Mouse (Mus musculus) intestine, embryonic 16.5 days (tissue): ENCODE data around the gene Adcy5. TPM values are rescaled to one million over a fixed set of nuclear protein-coding genes. Genes with fewer than 3 reads are reported as not detected.

ENCODE experiments used
- ATAC-seq: fragments of 200-750 bp; cut with Nextera tagmentation; 2 replicates; pipeline ENCODE4 v1.8.0; 2017; ENCODE audit warnings: moderate TSS enrichment, moderate library complexity
- H3K27ac ChIP-seq: fragments of 300-500 bp; sonication (generic); 2 replicates; pipeline ENCODE4 v1.5.1; 2014; ENCODE audit warnings: mild to moderate bottlenecking, low read length
- H3K27me3 ChIP-seq: fragments of 300-500 bp; sonication (generic); replicated peaks from 2 replicates; pipeline ENCODE4 v1.6.1; 2014; ENCODE audit warnings: low read length, control low read depth, mixed read lengths; ENCODE audit not compliant: control insufficient read depth, insufficient read depth
- H3K36me3 ChIP-seq: fragments of 300-500 bp; sonication (generic); 2 replicates; pipeline ENCODE4 v1.6.1; 2014; ENCODE audit warnings: low read length, control low read depth; ENCODE audit not compliant: control insufficient read depth, insufficient read depth
- H3K4me1 ChIP-seq: fragments of 300-500 bp; sonication (generic); 2 replicates; pipeline ENCODE4 v1.6.1; 2014; ENCODE audit warnings: low read length, control low read depth, mixed read lengths; ENCODE audit not compliant: control insufficient read depth, insufficient read depth
- H3K4me2 ChIP-seq: fragments of 300-500 bp; sonication (generic); 2 replicates; pipeline ENCODE4 v1.6.1; 2014; ENCODE audit warnings: low read depth, low read length, control low read depth
- H3K4me3 ChIP-seq: fragments of 300-500 bp; sonication (generic); 2 replicates; pipeline ENCODE4 v1.5.1; 2014; ENCODE audit warnings: mild to moderate bottlenecking, low read length
- H3K9ac ChIP-seq: fragments of 300-500 bp; sonication (generic); 2 replicates; pipeline ENCODE4 v1.6.1; 2014; ENCODE audit warnings: low read depth, low read length
- H3K9me3 ChIP-seq: fragments of 300-500 bp; sonication (generic); 2 replicates; pipeline ENCODE4 v1.6.1; 2016; ENCODE audit warnings: low read length, control low read depth; ENCODE audit not compliant: control insufficient read depth
- WGBS: fragments of 180-500 bp; shearing (Covaris S2); extraction: QIAGEN DNeasy Blood & Tissue Kit; methylation state at CpG from one replicate; pipeline ENCODE4 v1.1.7; 2014; 5-methylcytosine and 5-hydroxymethylcytosine counted together
- polyA plus RNA-seq: library from polyadenylated mRNA; unstranded; fragments of >200 nt; fragmentation: Nextera tagmentation; extraction: Ambion mirVana; gene quantifications from 2 replicates; pipeline ENCODE4 v1.2.1, GENCODE M21; 2015

Adcy5 gene
- polyA plus RNA-seq, 1 experiment from 2014 or later, result 2.0 TPM

DNA sequence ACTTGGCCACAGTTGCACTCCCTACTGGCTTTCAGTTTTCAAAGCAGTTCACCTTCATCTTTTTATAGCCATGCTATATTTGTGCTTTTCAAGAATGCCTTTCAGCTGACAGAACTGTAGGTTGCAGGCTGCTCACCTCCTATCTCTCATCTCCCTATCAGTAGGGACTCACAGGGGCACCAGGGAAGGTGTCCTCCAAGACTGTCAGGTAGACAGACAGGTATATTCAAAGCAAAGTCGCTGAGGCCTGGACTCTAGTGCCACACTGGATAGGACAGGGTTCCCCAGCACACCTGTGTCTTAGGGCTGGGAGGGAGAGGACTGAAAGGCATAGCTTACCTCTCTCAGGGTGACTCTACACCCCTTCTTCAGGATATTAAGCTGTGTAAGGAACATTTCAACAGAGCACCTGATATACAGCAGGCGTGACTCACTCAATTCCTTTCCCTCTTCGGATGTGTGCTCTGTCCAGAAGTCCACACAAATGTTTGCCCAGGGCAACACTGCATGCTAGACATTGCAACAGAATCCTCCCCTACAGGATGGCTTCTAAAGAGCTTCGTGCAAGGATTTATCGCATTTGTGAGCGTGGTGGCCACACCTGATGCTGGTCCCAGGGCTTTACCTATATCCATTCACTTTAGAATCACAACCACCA, 153.9 kb downstream of the Adcy5 start:
- Histone ChIP-seq H3K36me3 (0 out of 2 replicates have a peak, but pooled peaks cover 5% of the 10 kb centered on the region), H3K4me3 (no peak overlapping the region), H3K9ac (no peak overlapping the region), H3K4me2 (no peak overlapping the region), H3K27me3 (no peaks in the 10 kb centered on the region), H3K4me1 (no peaks in the 10 kb centered on the region), H3K9me3 (no peaks in the 10 kb centered on the region), H3K27ac (no peak overlapping the region)
- no peak for ATAC-seq
- 84% methylated on average over 6 of the region's 6 CpGs for WGBS

DNA sequence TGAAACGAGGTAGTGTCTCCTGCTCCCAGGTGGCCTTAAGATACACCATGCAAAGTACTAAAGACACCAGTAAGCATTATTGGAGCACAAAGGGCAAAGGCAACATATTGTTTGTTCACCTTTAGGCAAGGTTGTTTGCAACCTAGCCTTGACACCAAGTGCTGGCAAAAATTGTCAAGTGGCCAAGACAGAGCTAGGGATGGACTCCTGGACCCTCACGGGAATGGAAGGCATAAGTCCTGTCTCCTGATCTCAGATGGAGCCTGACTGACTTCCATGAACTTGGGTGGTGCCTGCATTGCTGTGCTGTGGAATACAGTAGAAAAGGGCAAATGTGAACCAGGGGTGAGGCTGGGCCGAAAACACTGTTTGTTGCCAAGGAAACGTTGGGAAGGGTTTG, 155.0 kb downstream of the Adcy5 start:
- H3K27ac ChIP-seq, result no peak overlapping the region
- H3K4me1 ChIP-seq, result no peaks in the 10 kb centered on the region
- H3K27me3 ChIP-seq, result no peaks in the 10 kb centered on the region
- H3K4me2 ChIP-seq, result no peak overlapping the region
- no peaks in the 10 kb centered on the region for H3K9me3 ChIP-seq
- no peaks in the 10 kb centered on the region for H3K36me3 ChIP-seq
- H3K9ac ChIP-seq, result no peak overlapping the region
- H3K4me3 ChIP-seq, result no peak overlapping the region
- 72% methylated on average over 4 of the region's 4 CpGs for WGBS
- ATAC-seq, result no peak

- H3K9me3 ChIP-seq, result no peaks in the 10 kb centered on the region
- H3K4me3 ChIP-seq, result no peak overlapping the region
- H3K27me3 ChIP-seq, result no peaks in the 10 kb centered on the region
- H3K36me3 ChIP-seq, result no peaks in the 10 kb centered on the region
- ATAC-seq, result no peak
- no peak overlapping the region for H3K4me2 ChIP-seq
- H3K9ac ChIP-seq, result no peak overlapping the region
- H3K4me1 ChIP-seq, result no peaks in the 10 kb centered on the region
- H3K27ac ChIP-seq, result no peak overlapping the region
- 21% methylated on average over 2 of the region's 2 CpGs for WGBS
These were observed 156.0 kb downstream of the Adcy5 start for GRCm38 (mm10) chr16:35310551-35311110.

DNA sequence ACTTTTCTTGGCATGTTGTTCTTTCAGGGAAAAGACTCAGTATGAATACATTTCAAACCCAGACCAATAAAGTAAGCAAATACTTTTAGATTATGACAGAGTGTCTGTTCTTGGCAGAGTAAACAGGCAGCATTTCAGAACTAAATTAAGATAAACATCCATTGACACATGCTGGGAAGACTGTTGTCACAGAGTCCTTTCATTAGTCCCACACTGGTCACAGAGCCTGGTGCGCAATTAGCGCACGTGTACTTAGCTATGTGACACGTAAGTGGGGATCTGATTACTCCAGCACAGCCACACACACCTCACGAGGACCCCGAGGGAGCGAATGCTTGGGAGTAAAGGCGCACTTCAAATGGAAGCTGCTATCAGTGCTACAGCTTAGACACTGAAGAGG, 156.9 kb downstream of the Adcy5 start:
- H3K4me2 ChIP-seq, result no peak overlapping the region
- no peaks in the 10 kb centered on the region for H3K27me3 ChIP-seq
- no peaks in the 10 kb centered on the region for H3K9me3 ChIP-seq
- no peak overlapping the region for H3K9ac ChIP-seq
- no peak overlapping the region for H3K4me3 ChIP-seq
- H3K27ac ChIP-seq, result no peak overlapping the region
- ATAC-seq, result no peak
- H3K36me3 ChIP-seq, result no peaks in the 10 kb centered on the region
- 62% methylated on average over 8 of the region's 8 CpGs for WGBS
- H3K4me1 ChIP-seq, result no peaks in the 10 kb centered on the region

DNA sequence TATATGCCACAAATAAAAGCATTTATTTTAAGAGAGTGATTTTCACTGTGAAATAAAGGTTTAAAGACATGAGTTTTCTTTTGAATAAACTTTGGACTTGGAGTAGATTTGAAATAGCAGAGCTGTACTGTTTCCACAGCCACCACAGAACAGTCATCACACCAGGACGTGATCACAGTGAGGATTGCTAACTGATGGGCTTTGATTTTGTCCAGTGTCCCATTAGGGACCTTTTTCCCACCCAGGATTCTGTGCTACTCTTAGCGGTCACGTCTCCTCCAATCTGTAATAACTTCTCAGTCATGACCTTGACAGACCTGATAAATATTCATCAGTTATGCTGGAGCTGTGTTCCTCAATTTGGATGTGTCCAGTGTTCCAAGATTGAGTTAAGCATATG, 160.8 kb downstream of the Adcy5 start:
- ATAC-seq, result no peak
- no peaks in the 10 kb centered on the region for H3K9me3 ChIP-seq
- H3K27ac ChIP-seq, result no peak overlapping the region
- WGBS, result 69% methylated on average over 3 of the region's 3 CpGs
- H3K4me3 ChIP-seq, result no peak overlapping the region
- no peak overlapping the region for H3K9ac ChIP-seq
- H3K27me3 ChIP-seq, result no peaks in the 10 kb centered on the region
- H3K36me3 ChIP-seq, result 0 out of 2 replicates have a peak, but pooled peaks cover 3% of the 10 kb centered on the region
- H3K4me1 ChIP-seq, result 0 out of 2 replicates have a peak, but pooled peaks cover 2% of the 10 kb centered on the region
- no peak overlapping the region for H3K4me2 ChIP-seq

DNA sequence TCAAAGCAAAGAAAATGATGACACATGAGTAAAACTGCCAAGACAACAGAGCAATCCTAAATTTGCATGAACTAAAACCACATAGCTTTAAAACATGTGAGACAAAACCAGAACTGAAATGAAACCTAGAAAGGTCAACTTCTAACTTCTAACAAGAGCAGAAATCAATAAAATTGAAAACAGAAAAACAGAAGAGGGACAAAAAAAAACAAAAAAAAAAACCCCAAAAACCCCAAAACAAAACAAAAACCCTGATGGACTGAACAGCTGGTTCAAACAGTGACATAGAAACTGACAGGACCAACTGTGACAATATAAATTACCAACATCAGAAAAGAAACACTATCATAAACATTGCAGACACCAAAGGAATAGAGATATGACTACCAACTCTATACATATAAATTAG, 162.2 kb downstream of the Adcy5 start:
- 0 out of 2 replicates have a peak, but pooled peaks cover 2% of the 10 kb centered on the region for H3K4me1 ChIP-seq
- H3K4me2 ChIP-seq, result no peak overlapping the region
- H3K4me3 ChIP-seq, result no peak overlapping the region
- H3K9me3 ChIP-seq, result no peaks in the 10 kb centered on the region
- no peak overlapping the region for H3K9ac ChIP-seq
- H3K36me3 ChIP-seq, result 0 out of 2 replicates have a peak, but pooled peaks cover 3% of the 10 kb centered on the region
- H3K27ac ChIP-seq, result no peak overlapping the region
- H3K27me3 ChIP-seq, result no peaks in the 10 kb centered on the region
- ATAC-seq, result no peak

GRCm38 (mm10) chr16:35317460-35317859, 162.8 kb downstream of the Adcy5 start:
- Histone ChIP-seq H3K4me1 (0 out of 2 replicates have a peak, but pooled peaks cover 2% of the 10 kb centered on the region), H3K9ac (no peak overlapping the region), H3K27me3 (no peaks in the 10 kb centered on the region), H3K27ac (no peak overlapping the region), H3K4me3 (no peak overlapping the region), H3K36me3 (0 out of 2 replicates have a peak, but pooled peaks cover 3% of the 10 kb centered on the region), H3K9me3 (no peaks in the 10 kb centered on the region), H3K4me2 (no peak overlapping the region)
- WGBS, result 88% methylated on average over 5 of the region's 5 CpGs
- ATAC-seq, result no peak

DNA sequence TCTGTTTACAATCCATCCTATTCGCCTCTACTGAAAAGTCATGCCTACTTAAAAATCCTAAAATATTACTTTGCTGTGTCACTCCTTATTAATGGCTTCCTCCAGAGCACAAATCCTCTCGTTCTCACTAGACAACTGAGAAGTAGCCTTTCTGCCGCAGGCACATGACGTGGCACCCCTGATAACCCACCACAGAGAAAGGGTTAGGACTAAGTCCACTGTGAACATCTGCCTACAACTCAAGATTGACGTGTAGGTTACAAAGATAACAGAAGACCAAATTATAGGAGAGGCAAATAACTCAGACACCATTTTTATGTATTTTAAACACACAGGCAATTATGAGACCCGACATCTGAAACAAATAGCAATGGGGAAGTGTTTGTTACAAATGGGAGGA, 163.7 kb downstream of the Adcy5 start:
- WGBS, result 66% methylated on average over 6 of the region's 6 CpGs
- H3K4me3 ChIP-seq, result no peak overlapping the region
- no peaks in the 10 kb centered on the region for H3K9me3 ChIP-seq
- 0 out of 2 replicates have a peak, but pooled peaks cover 2% of the 10 kb centered on the region for H3K4me1 ChIP-seq
- no peak for ATAC-seq
- H3K9ac ChIP-seq, result no peak overlapping the region
- H3K36me3 ChIP-seq, result 0 out of 2 replicates have a peak, but pooled peaks cover 3% of the 10 kb centered on the region
- no peak overlapping the region for H3K4me2 ChIP-seq
- H3K27ac ChIP-seq, result no peak overlapping the region
- no peaks in the 10 kb centered on the region for H3K27me3 ChIP-seq

DNA sequence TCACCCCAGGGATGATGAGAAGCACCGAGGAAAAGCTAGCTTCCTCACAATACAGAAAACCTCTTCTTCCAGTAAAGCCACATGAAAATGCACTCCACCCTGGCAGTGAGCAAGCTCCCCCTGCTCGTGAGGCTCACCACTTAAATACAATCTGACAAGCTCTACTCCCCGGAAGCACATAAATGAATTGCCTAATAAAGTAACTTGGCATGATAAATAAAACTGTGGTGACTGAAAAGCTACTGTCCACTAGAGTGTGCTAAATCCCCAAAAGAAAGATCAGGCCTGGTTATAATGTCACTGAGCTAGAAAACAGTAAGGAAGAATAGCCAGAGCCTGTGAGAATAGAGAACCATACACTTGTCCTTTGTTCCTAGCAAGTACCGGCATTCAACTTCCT, 164.7 kb downstream of the Adcy5 start:
- Histone ChIP-seq H3K27ac (no peak overlapping the region), H3K4me3 (no peak overlapping the region), H3K9ac (no peak overlapping the region), H3K27me3 (no peaks in the 10 kb centered on the region), H3K4me2 (no peak overlapping the region), H3K4me1 (0 out of 2 replicates have a peak, but pooled peaks cover 2% of the 10 kb centered on the region), H3K36me3 (0 out of 2 replicates have a peak, but pooled peaks cover 3% of the 10 kb centered on the region), H3K9me3 (no peaks in the 10 kb centered on the region)
- ATAC-seq, result no peak
- WGBS, result 28% methylated on average over 4 of the region's 4 CpGs
